Mouse (Mus musculus) CH12.LX (cell line): Measurements from ENCODE around the gene Tdrd3. TPM values are rescaled to one million over a fixed set of nuclear protein-coding genes. Genes with fewer than 3 reads are reported as not detected.

Experiments
- DNase-seq: peaks from one replicate; pipeline ENCODE4 v3.0.0-alpha.2; 2013; ENCODE audit errors: extremely low read depth
- H3K27ac ChIP-seq: 2 replicates; pipeline ENCODE4 v1.5.1; 2012; ENCODE audit warnings: low read depth, mild to moderate bottlenecking, control low read depth, moderate library complexity; ENCODE audit not compliant: insufficient read depth
- H3K27me3 ChIP-seq: replicated peaks from 2 replicates; pipeline ENCODE3; 2012; ENCODE audit warnings: inconsistent platforms
- H3K36me3 ChIP-seq, 2 experiments: replicated peaks in 1 of 2; 2 replicates each; pipeline versions ENCODE3 to v1.6.1; 2012; ENCODE audit warnings: inconsistent platforms in 1 of 2, low read length in 1 of 2, mild to moderate bottlenecking in 1 of 2, mixed read lengths in 1 of 2, moderate library complexity in 1 of 2; ENCODE audit not compliant: control insufficient read depth in 1 of 2, insufficient read depth in 1 of 2
- H3K4me1 ChIP-seq, 2 experiments: 2 replicates each; pipeline ENCODE4 v1.6.1; 2012; ENCODE audit warnings: inconsistent platforms in 1 of 2, moderate library complexity in 1 of 2; ENCODE audit not compliant: insufficient read depth in 2 of 2, control insufficient read depth in 1 of 2
- H3K4me2 ChIP-seq: 2 replicates; pipeline ENCODE4 v1.6.1; 2012; ENCODE audit warnings: low read depth, mild to moderate bottlenecking, control low read depth; ENCODE audit not compliant: poor library complexity, insufficient read depth, severe bottlenecking
- H3K4me3 ChIP-seq, 3 experiments: fragments of 150-350 bp in 1 of 3; sonication (generic) in 1 of 3; replicated peaks in 1 of 3; 2 replicates each; pipeline versions ENCODE3 to v1.5.1; 2011 to 2012; ENCODE audit warnings: low read depth in 2 of 3, low read length in 2 of 3, mild to moderate bottlenecking in 2 of 3, moderate library complexity in 2 of 3, control low read depth in 1 of 3, improper control_type of control experiment in 1 of 3, inconsistent platforms in 1 of 3, mixed read lengths in 1 of 3; ENCODE audit not compliant: poor library complexity in 1 of 3
- H3K79me2 ChIP-seq: replicated peaks from 2 replicates; pipeline ENCODE4 v1.6.1; 2012; ENCODE audit warnings: mild to moderate bottlenecking, moderate library complexity; ENCODE audit not compliant: control insufficient read depth, poor library complexity, insufficient read depth, severe bottlenecking; ENCODE audit errors: extremely low read depth
- H3K9ac ChIP-seq: 2 replicates; pipeline ENCODE4 v1.6.1; 2012; ENCODE audit warnings: low read depth, mild to moderate bottlenecking, control low read depth, moderate library complexity; ENCODE audit not compliant: insufficient read depth
- H3K9me3 ChIP-seq: replicated peaks from 2 replicates; pipeline ENCODE3; 2012; ENCODE audit warnings: low read length, inconsistent platforms, mixed read lengths
- CHD1 ChIP-seq: IDR thresholded peaks from 2 replicates; pipeline ENCODE4 v1.6.1; 2012; ENCODE audit warnings: low read depth, low read length, improper control_type of control experiment, inconsistent platforms
- CHD2 ChIP-seq: IDR thresholded peaks from 2 replicates; pipeline ENCODE4 v1.6.1; 2011; ENCODE audit warnings: low read length, improper control_type of control experiment
- E2F4 ChIP-seq: IDR thresholded peaks from 2 replicates; pipeline ENCODE4 v1.6.1; 2011; ENCODE audit warnings: low read depth, low read length, improper control_type of control experiment; ENCODE audit not compliant: insufficient replicate concordance
- ETS1 ChIP-seq: conservative IDR thresholded peaks from 2 replicates; pipeline ENCODE4 v1.6.1; 2012; ENCODE audit warnings: low read depth, mild to moderate bottlenecking, inconsistent platforms, low read length, improper control_type of control experiment, moderate library complexity
- GABPA ChIP-seq: IDR thresholded peaks from 2 replicates; pipeline ENCODE4 v1.6.1; 2012; ENCODE audit warnings: low read depth, low read length, improper control_type of control experiment, inconsistent platforms; ENCODE audit not compliant: insufficient replicate concordance
- HCFC1 ChIP-seq: IDR thresholded peaks from 2 replicates; pipeline ENCODE4 v1.6.1; 2012; ENCODE audit warnings: low read depth, mild to moderate bottlenecking, inconsistent platforms, low read length, improper control_type of control experiment
- IRF4 ChIP-seq: IDR thresholded peaks from 2 replicates; pipeline ENCODE4 v1.6.1; 2014; ENCODE audit warnings: low read depth, mild to moderate bottlenecking, inconsistent platforms, low read length, improper control_type of control experiment
- JUN ChIP-seq: IDR thresholded peaks from 2 replicates; pipeline ENCODE4 v1.6.1; 2011; ENCODE audit warnings: low read depth, mild to moderate bottlenecking, low read length, improper control_type of control experiment, moderate library complexity; ENCODE audit not compliant: insufficient read depth
- JUND ChIP-seq: conservative IDR thresholded peaks from 2 replicates; pipeline ENCODE4 v1.6.1; 2011; ENCODE audit warnings: low read depth, low read length, improper control_type of control experiment
- KAT2A ChIP-seq: IDR thresholded peaks from 2 replicates; pipeline ENCODE4 v1.6.1; 2012; ENCODE audit warnings: low read length, improper control_type of control experiment, inconsistent platforms; ENCODE audit not compliant: insufficient replicate concordance
- MAFK ChIP-seq: IDR thresholded peaks from 2 replicates; pipeline ENCODE4 v1.6.1; 2011; ENCODE audit warnings: low read length, improper control_type of control experiment; ENCODE audit not compliant: insufficient replicate concordance
- MAZ ChIP-seq: IDR thresholded peaks from 2 replicates; pipeline ENCODE4 v1.6.1; 2012; ENCODE audit warnings: low read depth, mild to moderate bottlenecking, inconsistent platforms, low read length, improper control_type of control experiment, moderate library complexity
- MYC ChIP-seq: IDR thresholded peaks from 2 replicates; pipeline ENCODE4 v1.6.1; 2011; ENCODE audit warnings: low read depth, mild to moderate bottlenecking, improper control_type of control experiment, low read length
- NELFE ChIP-seq: IDR thresholded peaks from 2 replicates; pipeline ENCODE4 v1.6.1; 2011; ENCODE audit warnings: low read depth, low read length, improper control_type of control experiment
- NRF1 ChIP-seq: IDR thresholded peaks from 2 replicates; pipeline ENCODE4 v1.6.1; 2014; ENCODE audit warnings: low read depth, mild to moderate bottlenecking, inconsistent platforms, low read length, improper control_type of control experiment, moderate library complexity
- PAX5 ChIP-seq: IDR thresholded peaks from 2 replicates; pipeline ENCODE4 v1.6.1; 2012; ENCODE audit warnings: low read length, inconsistent platforms, mixed read lengths
- POLR2A ChIP-seq: IDR thresholded peaks from 2 replicates; pipeline ENCODE4 v1.6.1; 2011; ENCODE audit warnings: low read depth, mild to moderate bottlenecking, improper control_type of control experiment, low read length
- RAD21 ChIP-seq: IDR thresholded peaks from 2 replicates; pipeline ENCODE4 v1.6.1; 2011; ENCODE audit warnings: low read depth, mild to moderate bottlenecking, low read length, improper control_type of control experiment, moderate library complexity
- SMC3 ChIP-seq: IDR thresholded peaks from 2 replicates; pipeline ENCODE4 v1.6.1; 2011; ENCODE audit warnings: low read depth, low read length, improper control_type of control experiment
- TBP ChIP-seq: conservative IDR thresholded peaks from 2 replicates; pipeline ENCODE4 v1.6.1; 2011; ENCODE audit warnings: low read depth, low read length, improper control_type of control experiment
- UBTF ChIP-seq: IDR thresholded peaks from 2 replicates; pipeline ENCODE4 v1.6.1; 2012; ENCODE audit warnings: low read depth, mild to moderate bottlenecking, inconsistent platforms, low read length, improper control_type of control experiment, moderate library complexity
- USF2 ChIP-seq: conservative IDR thresholded peaks from 2 replicates; pipeline ENCODE4 v1.6.1; 2011; ENCODE audit warnings: low read depth, low read length, improper control_type of control experiment
- ZC3H11A ChIP-seq: IDR thresholded peaks from 2 replicates; pipeline ENCODE4 v1.6.1; 2012; ENCODE audit warnings: low read depth, mild to moderate bottlenecking, inconsistent platforms, low read length, improper control_type of control experiment
- ZKSCAN1 ChIP-seq: IDR thresholded peaks from 2 replicates; pipeline ENCODE4 v1.6.1; 2012; ENCODE audit warnings: low read depth, inconsistent platforms, low read length, improper control_type of control experiment, borderline replicate concordance
- ZMIZ1 ChIP-seq: IDR thresholded peaks from 2 replicates; pipeline ENCODE4 v1.6.1; 2012; ENCODE audit warnings: low read depth, mild to moderate bottlenecking, inconsistent platforms, low read length, improper control_type of control experiment
- ZNF384 ChIP-seq: IDR thresholded peaks from 2 replicates; pipeline ENCODE4 v1.6.1; 2012; ENCODE audit warnings: low read depth, low read length, improper control_type of control experiment, inconsistent platforms
- dilution Hi-C: fragments of 300-500 bp; cut with MboI; formaldehyde crosslinking; loops from 2 replicates; pipeline ENCODE4 v1.14.3; 2020; ENCODE audit warnings: low sequenced_read_pairs; ENCODE audit not compliant: extremely low pct_unique_long_range_greater_than_20kb, extremely low pct_ligation_motif_present
- in situ Hi-C: fragments of 300-500 bp; cut with MboI; formaldehyde crosslinking; loops from 3 replicates; pipeline ENCODE4 v1.14.3; 2019; ENCODE audit warnings: low sequenced_read_pairs, low pct_ligation_motif_present, low pct_unique_long_range_greater_than_20kb, mixed read lengths
- polyA plus RNA-seq: library from polyadenylated mRNA; unstranded; fragments of >175 nt; gene quantifications from 2 replicates; pipeline ENCODE4 v1.2.1, GENCODE M21; 2012; ENCODE audit warnings: low read depth; ENCODE audit not compliant: insufficient read length
- total RNA-seq, 2 experiments: library from RNA; depleted of rRNA; stranded (reverse); fragments of 300-350 nt in 1 of 2; fragments of >200 nt in 1 of 2; gene quantifications; 2 replicates each; pipeline ENCODE4 v1.2.3; 2012 to 2014

The Tdrd3 gene
- total and polyA plus RNA-seq, 3 experiments: 6.5 to 12.8 (median 10.9) TPM

- dilution Hi-C loops: no loop called here
- H3K36me3 ChIP-seq: peaks cover 0 to 13% of the 10 kb centered on the region in 2 experiments
- no peak for DNase-seq
- TF ChIP-seq ZKSCAN1 (no peak), MAZ (no peak), CHD1 (no peak), MYC (no peak), CHD2 (no peak), NELFE (no peak), RAD21 (no peak), JUN (no peak), KAT2A (no peak), IRF4 (no peak), PAX5 (no peak), JUND (no peak), ZC3H11A (no peak), ETS1 (no peak), E2F4 (no peak), TBP (no peak), SMC3 (no peak), MAFK (no peak), ZMIZ1 (no peak)
- H3K4me3 ChIP-seq: no peak overlapping the region
- no peaks in the 10 kb centered on the region for H3K27me3 ChIP-seq
- no peak overlapping the region for H3K27ac ChIP-seq
- H3K9ac ChIP-seq: no peak overlapping the region
- no peak overlapping the region for H3K4me2 ChIP-seq
- H3K9me3 ChIP-seq: no peaks in the 10 kb centered on the region
- in situ Hi-C loops: no loop called here
- H3K4me1 ChIP-seq: peaks cover 0 to 2% of the 10 kb centered on the region in 2 experiments; a peak in 1 of 4 replicates
- no peaks in the 10 kb centered on the region for H3K79me2 ChIP-seq
Measured at GRCm38 (mm10) chr14:87517381-87517780, 100.9 kb downstream of the Tdrd3 start.

- no peak overlapping the region for H3K4me3 ChIP-seq
- no peaks in the 10 kb centered on the region for H3K9me3 ChIP-seq
- H3K4me2 ChIP-seq: no peak overlapping the region
- no peak overlapping the region for H3K27ac ChIP-seq
- no peaks in the 10 kb centered on the region for H3K4me1 ChIP-seq
- DNase-seq: no peak
- in situ Hi-C loops (no loop called here), dilution Hi-C loops (no loop called here)
- no peaks in the 10 kb centered on the region for H3K79me2 ChIP-seq
- no peak overlapping the region for H3K9ac ChIP-seq
- H3K27me3 ChIP-seq: no peaks in the 10 kb centered on the region
- no peak for TF ChIP-seq CHD2
- TF ChIP-seq ETS1: no peak
- no peak for TF ChIP-seq ZNF384
- no peak for TF ChIP-seq POLR2A
- no peak for TF ChIP-seq USF2
- no peak for TF ChIP-seq UBTF
- no peak for TF ChIP-seq SMC3
- no peak for TF ChIP-seq HCFC1
- no peak for TF ChIP-seq MYC
- no peak for TF ChIP-seq GABPA
- TF ChIP-seq MAFK: no peak
- no peak for TF ChIP-seq CHD1
- no peak for TF ChIP-seq NRF1
- peaks cover 0 to 8% of the 10 kb centered on the region in 2 experiments for H3K36me3 ChIP-seq
Measured at GRCm38 (mm10) chr14:87531847-87532246, 115.4 kb downstream of the Tdrd3 start.
